Mouse (Mus musculus) kidney, adult 9 months (tissue): ENCODE measurements at regions not wholly inside any gene's neighbourhood (a gene's known extent, or its start where the extent isn't known, plus 50 kb on each side); places are given as distances from the start of the nearest gene placed in this dataset.

Experiments used
- DNase-seq: peaks from one replicate; pipeline ENCODE4 v3.0.0; 2022

GRCm38 (mm10) chr11:25538641-25539258 is 671.8 kb downstream of the 5730522E02Rik start:
- DNase-seq, result no peak

- DNase-seq, result no peak
Measured at GRCm38 (mm10) chr11:25536069-25536468, 674.5 kb downstream of the 5730522E02Rik start.

DNA sequence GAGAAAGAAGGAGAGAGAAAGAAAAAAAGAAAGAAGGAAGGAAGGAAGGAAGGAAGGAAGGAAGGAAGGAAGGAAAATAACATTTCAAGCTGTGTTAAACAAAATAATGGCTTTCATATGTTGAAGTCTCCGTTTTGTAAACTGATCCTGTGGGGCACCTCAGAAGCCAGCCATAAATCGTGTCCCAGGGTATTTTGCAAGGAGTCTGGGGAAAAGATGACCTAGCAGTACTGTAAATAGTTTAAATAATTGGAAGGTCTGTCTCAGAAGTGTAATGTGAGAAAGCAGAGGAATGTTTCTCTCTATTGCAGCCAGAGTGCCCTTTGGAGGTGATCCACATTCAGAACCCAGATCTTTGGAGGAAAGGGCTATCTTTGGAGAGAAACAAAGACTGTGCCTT is 677.5 kb downstream of the 5730522E02Rik start:
- DNase-seq, result no peak

GRCm38 (mm10) chr11:25531668-25532398 is 678.7 kb downstream of the 5730522E02Rik start:
- no peak for DNase-seq

GRCm38 (mm10) chr11:25528056-25528455 is 682.5 kb downstream of the 5730522E02Rik start:
- DNase-seq, result no peak

- no peak for DNase-seq
Measured at GRCm38 (mm10) chr11:25518903-25519302, 691.7 kb downstream of the 5730522E02Rik start.

DNA sequence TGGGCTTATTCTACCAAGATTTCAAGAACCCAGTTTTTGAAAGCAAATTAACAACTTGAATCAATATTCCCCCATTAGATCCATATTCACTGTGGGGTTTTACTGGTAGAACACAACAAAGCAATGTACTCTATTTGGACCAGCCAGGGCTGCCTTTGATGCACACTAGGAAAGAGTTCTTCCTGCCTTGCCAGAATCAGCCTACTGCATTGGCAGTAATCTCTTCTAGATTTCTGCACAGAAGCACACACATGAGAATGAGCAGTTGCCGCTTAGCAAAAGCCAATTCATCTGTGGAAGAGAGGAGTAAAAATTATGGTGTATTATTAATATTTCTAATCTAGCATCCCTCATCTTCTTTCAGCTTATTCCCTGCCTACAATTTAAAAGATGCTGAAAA is 692.4 kb downstream of the 5730522E02Rik start:
- DNase-seq, result no peak

DNA sequence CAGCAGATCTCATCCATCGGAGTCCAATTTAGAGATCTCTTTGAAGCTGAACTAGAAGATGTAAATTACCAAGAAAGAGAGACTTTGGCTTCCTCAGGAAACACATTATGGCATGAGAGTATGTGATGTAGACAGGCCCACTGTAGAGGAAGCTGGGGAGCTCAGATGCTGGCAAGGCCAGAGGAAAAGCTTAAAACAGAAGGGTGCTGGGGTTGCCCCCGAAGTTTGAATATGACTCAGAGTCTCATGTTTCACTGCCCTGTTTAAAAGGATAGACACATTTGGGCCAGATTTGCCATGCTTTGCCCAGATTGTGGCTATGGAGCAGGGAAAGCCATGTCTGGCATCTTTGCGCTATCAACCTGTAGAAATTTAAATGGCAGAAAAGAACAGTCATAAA is 705.1 kb downstream of the 5730522E02Rik start:
- no peak for DNase-seq

DNA sequence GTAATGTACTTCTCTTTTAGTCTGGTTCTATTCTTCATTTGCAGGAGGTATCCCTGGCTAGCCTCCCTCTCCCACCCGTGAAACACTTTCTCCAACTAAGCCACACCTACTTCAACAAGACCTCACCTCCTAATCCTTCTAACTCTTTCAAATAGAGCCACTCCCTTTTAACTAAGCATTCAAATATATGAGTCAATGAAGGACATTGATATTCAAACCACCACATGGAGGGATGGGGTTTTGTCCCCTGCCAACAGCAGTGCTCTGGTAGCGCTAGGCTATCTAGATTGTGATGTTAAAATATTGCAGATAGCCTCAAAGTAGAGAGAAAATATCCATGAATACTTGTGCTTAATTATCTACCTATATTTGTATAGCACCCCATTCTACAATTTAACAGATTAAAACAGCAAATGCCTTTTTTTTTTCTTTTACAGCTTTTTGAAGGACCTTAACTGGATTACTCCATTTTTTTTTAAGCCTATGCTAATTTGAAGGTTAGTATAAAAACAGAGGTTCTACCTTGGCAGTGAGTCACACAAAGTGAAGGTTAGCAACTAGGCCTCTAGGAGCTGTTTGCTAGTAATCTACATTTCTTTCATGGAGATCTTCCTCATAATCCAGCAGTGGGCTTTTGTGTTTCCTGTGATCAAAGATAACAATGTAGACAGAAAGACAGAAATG is 736.7 kb downstream of the 5730522E02Rik start:
- DNase-seq, result no peak

- DNase-seq, result no peak
Measured at GRCm38 (mm10) chr11:25469819-25470218, 740.7 kb downstream of the 5730522E02Rik start.

- no peak for DNase-seq
Measured at GRCm38 (mm10) chr11:25437206-25437605, 773.4 kb downstream of the 5730522E02Rik start.

DNA sequence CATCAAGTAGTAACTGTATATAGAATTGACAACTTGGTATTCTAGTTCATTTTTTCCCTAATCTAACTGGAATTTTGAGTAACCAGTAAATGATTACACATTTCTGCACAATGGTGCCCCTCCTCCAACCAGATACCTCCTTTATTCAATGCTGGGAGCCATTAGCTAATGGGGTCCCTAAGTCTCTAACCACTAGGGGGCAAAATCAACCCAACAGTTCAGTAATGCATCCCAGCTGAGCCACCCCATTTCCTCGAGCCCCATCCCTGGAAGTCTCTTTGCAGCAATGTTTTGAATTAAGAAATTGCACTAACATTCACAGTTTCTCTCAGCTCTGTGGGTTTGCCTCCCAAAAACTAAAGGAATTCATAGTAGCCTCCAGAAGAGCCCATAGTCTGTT is 774.9 kb downstream of the 5730522E02Rik start:
- DNase-seq, result peak; percentile 3

DNA sequence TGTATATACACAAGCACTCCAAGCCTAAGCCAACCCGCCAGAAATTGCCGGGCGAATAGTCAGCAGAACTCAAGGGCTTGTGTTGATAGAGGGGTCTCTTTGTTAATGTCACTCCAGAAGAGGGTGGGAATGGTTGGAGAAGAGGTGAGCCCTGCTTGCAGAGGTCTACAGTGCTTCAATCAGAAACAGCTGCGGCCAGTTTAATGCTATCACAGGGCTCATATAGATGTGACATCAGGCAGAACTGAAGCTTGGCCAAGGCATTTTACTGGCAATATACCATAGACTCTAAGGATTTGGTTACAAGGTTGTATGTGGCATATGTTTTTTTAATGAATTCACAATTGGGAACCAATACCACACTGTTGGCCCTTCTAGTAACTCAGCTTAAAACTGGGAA is 787.4 kb downstream of the 5730522E02Rik start:
- no peak for DNase-seq

- DNase-seq, result no peak
Measured at GRCm38 (mm10) chr11:25421486-25421885, 789.1 kb downstream of the 5730522E02Rik start.

DNA sequence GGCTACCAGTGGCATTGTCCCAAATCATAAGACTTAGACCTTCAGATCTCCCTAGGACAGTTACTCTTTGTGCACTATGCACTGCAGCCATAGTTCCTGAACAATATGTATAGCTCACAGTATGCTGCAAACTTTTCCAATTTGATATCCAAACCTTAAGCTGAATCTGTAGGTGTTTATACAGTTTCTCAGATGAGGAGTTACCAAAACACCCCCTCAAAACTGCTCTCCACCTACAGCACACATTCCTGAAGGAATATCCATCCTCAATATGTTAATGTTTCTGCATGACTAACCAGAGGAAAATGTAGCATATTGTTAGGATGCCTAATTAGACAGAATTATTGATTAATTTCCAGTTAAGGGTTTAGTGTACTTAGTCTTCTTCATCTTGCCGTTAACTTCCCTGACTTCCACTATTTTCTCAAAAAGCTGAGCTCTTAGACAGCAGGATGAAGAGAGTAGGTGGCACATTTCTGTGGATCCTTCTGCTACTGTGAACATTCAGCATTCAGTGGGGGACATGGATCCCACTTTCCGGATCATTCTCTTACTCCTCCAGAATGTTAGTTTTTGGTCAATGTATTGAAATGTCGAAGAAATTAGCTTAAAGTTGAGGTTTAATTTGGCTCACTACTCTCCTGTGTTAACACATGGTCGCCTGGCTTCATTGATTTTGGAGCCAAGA is 800.0 kb downstream of the 5730522E02Rik start:
- DNase-seq, result no peak

GRCm38 (mm10) chr11:25391649-25392048 is 818.9 kb downstream of the 5730522E02Rik start:
- DNase-seq, result no peak

GRCm38 (mm10) chr11:25367111-25367510 is 843.5 kb downstream of the 5730522E02Rik start:
- no peak for DNase-seq

DNA sequence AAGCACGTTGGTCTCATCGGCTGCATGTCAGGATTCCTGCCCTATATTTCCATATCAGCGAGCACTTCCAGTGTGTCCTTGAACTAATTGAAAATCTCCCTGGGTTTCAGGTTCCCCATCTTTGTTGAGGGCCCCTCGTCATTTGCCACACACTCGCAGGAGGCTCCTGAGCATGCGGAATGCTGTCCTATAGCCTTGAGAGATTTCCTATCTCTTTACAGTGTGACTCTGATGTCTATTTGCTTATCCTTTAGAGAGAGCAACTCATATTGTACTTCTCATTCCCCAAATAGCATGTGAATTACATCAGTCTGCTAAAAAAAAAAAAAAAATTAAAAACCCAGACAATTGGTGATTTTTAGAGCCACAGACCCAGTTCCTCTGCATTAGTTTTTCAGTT is 845.1 kb downstream of the 5730522E02Rik start:
- DNase-seq, result no peak

DNA sequence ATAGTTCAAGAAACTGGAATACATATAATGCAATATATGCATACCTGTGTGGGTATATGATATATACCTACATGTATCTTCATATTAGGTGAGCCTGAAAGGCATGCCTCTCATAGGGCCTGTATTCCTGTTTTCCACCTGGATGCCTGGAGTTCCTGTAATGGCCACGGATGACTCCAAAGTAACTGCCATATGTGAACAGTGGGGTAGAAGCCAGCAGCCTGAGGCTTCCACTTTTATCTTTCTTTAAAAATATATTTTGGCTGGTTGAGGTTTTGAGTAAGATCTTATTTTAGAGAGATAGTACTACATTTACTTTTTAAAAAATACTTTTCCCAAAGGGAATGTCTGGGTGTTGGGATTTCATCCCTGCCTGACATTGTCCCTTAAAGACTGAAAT is 850.8 kb downstream of the 5730522E02Rik start:
- no peak for DNase-seq

DNA sequence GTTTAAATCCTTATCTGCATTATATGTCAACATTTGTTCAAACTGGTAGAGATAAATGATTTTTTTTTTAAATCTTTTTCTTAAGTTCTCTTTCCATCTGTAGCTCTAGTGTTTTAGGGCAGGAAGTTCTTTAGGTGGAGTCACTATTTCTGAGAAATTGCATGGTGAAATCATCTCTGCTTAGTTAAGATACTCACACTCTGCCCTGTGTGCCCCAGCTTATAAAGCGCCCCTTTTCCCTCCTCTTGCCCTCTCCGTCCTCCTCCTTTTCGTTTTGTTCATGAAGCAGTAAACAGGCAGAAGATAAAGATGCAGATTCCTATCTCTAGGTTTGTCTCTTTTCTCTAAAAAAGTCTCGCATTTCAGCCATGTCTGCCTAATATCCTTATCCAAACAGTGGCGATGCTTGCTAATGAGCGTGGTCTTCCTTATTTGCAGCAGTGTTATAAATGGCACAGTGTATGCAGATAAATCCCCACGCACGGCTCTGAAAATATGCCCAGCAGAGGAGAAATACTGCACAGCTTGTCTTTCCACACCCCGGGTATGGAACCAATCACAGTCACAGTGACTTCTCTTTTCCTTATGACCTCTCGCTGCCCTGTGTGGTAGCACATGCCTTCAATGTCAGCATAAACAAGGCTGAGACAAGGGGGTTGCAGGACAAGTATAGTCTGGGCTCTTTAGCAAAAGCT is 852.7 kb downstream of the 5730522E02Rik start:
- no peak for DNase-seq

DNA sequence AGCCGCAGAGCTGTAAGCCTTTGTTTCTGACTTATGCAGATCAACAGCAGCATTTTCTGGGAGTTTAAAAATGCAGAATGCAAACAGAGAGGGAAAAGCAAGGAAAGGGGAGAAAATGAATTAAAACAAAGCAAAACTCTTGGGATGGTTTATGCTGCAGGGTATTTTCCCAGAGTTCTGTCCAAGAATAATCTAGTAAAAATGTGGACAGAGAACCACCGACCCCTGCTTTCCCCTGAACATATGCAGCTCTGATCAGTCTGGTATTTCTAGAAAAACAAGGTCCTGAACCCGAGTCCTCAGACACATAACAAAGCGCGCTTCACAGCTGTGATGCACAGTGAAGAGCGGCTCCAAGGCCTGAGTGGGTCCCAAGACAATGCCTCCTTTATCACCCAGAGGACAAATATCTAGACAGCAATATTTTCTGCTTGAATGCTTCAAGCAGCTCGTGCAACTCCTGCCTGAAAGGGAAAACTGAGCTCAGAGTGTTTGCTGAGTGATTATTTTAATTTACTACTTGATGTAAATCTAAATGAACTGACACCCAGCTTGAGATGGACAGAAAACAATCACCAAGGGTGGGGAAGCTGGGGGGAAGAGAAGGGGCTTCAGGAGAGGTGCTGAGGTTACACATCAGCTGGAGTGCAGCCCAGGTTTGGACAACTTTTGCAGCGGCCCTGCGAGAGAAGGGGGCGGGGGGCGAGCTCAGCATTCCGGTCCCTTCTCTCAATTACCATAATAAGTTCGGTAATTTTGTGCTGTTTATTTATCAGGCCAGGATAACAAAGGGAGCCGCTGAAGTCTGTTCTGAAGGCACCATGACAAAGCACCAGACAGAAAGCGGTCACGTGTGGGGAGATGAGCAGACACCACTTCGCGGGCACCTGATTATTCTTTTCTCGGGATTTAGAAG is 853.6 kb downstream of the 5730522E02Rik start:
- DNase-seq, result no peak

DNA sequence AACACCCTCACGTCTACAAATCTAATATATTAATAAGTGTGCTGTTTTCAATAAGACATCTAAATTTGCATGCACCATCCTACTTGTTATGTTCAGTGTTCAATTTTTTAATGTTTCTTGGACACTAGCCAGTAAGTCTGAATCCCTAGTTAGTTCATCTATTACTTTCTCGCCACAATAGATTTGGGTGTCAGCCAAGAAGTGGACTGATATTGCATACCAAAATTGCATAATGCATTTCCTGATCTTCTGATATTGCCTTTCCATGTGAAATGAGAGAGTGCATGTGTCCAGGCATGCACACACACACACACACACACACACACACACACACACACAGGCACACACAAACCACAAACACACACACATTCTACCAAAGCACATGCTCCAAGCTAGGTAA is 874.9 kb downstream of the 5730522E02Rik start:
- DNase-seq, result no peak
